Mouse (Mus musculus): ENCODE results near the gene Map4.

Map4 gene

DNA sequence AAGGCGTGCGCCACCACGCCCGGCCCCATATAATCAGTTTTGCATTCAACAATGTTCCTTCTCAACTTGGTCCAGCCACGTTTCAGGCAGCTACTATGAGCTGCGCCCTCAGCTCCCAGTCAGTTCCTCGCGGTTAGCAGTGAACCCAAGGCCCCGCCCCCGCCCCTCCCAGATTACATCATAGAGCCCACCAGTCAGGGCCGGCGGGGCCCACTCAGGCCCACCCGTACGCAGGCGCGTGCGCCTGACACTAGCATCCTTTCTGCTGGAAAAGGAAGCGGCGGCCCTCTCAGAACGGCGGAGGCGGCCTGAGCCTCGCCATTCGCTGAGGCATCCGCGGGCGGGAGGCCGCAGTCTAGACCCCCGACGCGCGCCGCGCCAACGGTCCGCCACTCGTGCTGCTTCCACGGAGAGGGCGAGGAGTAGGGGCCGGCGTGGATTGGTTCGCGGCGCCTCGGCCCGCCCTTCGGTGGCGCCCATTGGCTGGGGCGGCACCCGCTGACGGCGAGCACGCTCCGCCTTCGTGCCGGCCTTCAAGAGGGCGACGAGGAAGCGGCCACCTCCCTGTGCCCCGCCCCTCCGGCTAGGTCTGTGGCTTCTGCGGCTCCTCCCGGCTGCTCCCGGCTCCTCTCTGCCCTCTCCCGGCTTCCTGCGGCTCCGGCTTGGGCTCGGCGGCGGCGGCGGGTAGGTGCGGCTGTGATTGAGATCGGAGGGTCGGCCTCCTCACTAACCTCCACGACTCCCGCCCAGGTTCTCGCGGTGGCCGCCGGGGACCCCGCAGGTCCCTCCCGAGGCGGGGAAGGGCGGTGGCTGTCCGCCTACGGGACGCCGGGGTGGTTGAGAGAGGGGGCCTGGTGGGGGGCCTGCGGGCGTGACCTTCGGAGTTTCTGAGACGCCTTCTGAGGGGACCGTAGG lies at the start of gene Map4:
Gene Map4 (plus strand): TSS at position 204 of the 915 bp plus-strand sequence.
- in situ Hi-C loops (cut with MseI, MboI): no loop called here

DNA sequence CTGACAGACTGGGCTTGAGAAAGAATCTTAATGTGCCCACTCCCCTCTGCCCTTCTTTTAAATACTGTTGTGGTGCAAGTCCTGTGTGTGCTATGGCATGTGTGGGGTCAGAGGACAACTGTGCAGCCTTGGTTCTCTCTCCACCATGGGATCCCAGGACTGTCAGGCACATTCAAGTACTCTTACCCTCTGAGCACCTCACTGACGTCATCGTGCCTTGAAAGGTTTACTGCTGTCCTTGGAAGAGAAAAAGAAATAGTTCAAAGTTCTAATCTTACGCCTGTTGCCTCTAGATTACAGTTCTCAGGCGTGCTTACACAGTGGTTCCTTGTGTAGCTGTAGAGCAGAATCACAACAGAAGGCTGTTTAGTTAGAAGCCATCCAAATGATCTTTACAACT lies 45.0 kb upstream of the Map4 start:
- in situ Hi-C loops (cut with MseI, MboI): no loop called here

DNA sequence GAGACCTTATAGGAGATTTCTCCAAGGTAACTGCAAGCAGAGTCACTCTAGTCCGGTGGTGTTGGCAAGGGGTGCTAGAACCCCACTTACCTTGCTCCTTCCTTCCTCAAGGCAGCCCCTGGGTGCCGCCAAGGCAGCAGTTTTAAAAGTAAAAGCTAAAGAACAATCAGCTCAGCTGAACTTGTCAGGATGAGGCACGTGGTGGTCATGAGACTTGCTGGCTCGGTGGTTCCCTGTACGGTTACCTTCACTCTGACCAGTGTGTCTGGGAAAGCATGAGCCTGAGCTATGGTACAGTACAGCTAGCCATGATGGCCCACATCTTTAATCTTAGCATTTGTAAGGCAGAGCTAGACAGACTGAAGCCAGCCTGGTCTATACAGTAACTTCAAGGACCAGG lies 43.9 kb upstream of the Map4 start:
- in situ Hi-C loops (cut with MseI, MboI): no loop called here

DNA sequence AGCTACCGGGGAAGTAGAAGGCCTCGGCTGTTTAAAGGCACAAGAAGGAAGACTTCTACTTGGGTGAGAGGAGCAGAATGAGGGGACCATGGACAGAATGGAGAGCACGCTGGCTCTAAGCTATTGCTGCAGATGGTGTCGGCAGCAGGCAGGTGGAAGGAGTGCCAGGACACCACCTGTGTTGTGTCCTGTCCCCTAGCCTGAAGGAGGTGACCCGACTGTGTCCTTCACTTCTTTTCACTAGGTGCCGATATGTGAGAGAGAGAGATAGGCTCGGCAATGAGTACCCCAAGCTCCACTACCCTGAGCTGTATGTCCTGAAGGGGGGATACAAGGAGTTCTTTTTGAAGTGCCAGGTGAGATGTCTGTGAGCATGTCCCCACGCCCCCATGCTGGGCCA lies 39.8 kb upstream of the Map4 start:
- in situ Hi-C loops (cut with MseI, MboI): no loop called here

DNA sequence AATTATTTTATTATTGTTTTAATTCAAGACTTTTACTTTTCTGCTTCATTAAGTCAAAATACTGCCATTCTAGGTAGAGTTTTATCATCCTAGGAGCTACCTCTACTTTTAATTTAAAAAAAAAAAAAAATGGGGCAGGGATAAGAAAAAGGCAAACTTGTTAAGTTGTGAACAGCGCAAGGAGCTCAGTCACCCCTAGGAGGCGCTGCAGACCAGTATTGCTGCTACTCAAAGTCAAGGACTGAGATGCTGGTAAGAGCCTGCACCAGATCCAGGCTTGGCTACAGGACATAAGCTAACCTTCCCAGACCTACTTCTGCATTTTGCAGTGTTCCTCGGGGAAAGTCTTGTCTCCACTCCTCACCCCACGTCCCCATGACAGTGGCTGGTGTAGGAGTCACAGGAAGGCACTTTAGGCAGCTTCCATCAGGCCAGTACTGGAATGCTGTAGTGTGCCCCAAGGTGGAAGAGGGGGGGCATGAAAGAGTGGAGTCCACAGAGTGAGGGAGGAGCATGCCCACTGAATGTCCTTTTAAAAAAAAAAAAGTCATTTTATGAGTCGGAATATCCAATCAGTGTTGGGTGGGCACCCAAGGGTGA lies 38.5 kb upstream of the Map4 start:
- in situ Hi-C loops (cut with MseI, MboI): no loop called here

DNA sequence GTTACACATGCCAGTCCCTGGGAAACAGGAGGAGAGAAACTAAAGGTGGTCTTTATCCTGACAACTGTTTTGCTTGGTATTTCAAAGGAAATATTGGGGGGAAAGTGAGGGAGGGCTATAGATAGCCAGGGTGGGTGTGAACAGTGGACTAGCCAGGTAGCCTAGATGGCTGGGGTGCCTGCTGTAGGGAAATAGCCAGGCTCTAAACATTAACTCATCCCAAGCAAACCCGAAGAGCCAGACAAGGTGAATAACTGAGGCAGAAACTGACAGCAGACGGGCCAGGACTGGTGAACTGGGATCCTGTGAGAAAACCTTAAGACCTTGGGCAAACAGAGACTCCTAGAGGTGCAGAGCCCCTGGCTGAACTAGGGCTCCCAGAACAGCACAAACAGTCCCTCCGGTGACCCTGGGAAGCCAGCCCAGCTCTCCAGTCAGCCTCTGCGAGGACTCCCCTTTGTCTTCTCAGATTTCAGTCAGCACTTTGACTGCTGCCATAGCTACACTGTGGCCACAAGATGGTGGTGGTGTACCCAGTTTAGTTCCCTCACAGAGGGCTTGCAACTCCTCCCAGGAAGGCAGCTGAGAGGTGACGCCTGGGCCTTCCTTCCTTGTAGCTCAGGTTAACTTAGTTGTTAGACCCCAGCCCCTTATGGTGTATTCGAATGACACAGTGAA lies 36.7 kb upstream of the Map4 start:
- in situ Hi-C loops (cut with MseI, MboI): no loop called here

DNA sequence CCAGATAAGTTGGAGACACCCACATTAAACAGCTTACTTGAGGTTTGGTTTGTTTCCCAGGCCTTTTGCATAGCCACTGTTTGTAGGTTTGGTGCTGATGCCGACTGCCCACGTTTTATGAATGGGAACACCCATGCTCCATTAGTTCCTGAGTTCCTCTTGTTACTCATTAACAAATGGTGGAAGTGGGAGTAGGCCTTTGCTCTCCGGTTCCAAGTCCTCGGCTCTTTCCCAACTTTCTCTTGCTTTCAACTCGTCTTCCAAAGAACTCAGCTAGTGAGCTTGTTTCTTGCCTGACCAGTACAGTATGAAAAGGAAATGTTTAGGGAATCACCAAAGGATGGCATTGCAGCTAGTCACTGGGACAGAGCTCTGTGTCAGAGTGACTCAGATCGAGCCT lies 35.7 kb upstream of the Map4 start:
- in situ Hi-C loops (cut with MseI, MboI): no loop called here

DNA sequence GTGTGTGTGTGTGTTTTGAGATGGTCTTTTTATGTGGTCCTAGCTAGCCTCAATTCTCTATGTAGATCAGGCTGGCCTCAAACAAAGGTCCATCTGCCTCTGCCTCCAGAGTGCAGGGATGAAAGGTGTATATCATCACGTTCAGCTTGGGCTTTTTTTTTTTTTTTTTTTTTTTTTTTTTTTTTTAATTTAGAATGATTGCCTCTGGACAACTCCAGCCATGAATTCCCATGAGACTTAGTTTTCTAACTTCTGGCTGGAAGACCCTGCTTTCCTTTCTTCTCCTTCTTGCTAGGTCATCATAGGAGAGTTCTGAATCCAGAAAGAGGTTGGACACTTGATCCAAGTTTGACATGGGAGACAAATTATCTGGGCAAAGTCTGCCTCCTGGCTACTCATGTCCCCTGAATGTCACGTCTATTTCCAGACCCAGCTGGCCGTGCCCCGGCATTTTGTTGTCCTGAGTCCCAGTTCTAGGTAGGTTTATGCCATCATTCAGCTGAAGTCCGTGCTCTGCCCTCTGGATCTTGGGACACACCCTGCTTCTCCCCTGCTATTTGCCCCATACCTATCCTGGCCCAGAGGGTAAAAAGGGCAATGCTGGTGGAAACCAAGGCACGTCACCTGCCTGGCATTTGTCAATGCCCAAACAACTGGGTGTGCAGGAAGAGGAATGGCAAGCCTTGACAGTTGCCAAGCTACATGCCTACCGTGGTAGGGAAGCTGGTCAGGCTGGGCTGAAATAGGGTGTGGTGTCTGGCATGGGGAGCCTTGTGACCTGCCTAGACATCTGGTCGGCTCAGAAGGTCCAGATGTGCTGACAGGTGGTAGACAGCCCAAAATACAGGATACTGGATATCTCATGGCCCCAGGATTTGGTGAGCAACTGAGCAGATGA lies 34.8 kb upstream of the Map4 start:
- in situ Hi-C loops (cut with MseI, MboI): no loop called here

DNA sequence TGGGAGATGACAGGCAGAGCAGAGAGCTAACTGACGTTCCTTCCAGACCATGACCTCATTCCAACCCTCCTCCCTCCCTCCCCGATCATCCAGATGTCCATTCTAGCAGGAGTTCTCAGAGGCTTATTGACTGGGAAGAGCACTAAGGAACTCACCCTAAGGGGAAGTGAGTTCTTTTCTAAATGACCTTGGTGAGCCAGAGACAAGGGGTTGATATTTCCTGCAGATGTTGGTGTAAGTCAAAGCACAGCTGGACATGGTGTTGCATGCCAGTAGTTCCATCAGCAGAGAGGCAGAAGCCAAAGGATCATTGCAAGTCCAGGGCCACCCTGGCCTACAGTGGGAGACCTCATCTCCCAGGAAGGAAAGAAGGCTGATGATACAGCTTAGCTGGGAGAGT lies 33.2 kb upstream of the Map4 start:
- in situ Hi-C loops (cut with MseI, MboI): no loop called here

DNA sequence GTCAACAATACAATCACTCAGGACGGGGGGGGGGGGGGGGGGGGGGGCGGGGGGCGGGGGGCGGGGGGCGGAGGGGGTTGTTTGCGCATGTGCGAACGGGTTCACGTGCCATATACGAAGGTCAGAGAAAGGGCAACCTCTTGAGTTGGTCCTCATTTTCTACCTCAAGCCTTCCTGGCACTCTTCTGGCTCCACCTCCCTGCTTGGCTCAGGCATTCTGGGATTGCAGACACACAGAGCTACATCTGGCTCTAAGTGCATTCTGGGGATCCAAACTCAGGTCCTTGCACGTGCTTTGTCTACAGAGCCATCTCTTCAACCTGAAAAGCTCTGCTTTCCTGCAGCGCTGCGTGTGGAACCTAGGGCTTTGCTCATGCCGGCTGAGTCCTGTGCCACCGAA lies 31.9 kb upstream of the Map4 start:
- in situ Hi-C loops (cut with MseI, MboI): no loop called here

DNA sequence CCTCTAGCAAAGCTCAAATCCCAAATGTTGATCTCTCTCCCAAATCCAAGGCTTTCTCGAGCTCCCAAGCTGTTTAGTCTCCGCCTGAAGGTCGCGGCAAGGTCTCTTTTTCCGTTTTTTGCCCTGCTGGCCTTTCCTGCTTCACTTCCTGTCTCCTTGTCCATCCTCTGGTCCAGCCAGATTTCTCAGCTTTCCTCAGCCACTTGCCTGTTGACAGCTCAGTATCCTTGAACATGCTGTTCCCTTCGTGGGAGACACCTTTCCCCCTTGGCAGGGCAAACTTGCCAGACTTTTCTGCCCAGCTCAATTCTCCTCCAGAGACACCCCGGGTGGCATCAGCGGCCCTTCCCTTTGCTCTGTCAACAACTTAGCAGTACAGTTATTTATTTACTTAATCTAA lies 31.5 kb upstream of the Map4 start:
- in situ Hi-C loops (cut with MseI, MboI): no loop called here

DNA sequence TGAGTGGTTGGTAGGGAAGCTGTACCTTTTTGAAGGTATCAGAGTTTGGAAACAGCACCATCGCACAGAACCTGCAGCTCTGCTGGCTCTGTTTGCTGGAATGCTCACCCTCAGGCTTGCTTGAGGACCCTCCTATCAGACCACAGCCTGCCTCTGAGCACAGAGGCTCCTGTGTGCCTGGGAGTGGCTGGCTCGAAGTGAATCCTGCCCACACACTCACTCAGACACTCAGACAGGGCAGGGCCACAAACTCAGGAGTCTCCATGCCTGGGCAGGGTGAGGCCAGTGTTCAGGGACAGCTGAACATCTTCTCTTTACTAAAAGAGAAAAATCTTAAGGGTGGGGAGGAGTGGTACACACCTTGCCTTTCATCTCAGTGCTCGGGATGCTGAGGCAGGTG lies 30.7 kb upstream of the Map4 start:
- in situ Hi-C loops (cut with MseI, MboI): no loop called here

DNA sequence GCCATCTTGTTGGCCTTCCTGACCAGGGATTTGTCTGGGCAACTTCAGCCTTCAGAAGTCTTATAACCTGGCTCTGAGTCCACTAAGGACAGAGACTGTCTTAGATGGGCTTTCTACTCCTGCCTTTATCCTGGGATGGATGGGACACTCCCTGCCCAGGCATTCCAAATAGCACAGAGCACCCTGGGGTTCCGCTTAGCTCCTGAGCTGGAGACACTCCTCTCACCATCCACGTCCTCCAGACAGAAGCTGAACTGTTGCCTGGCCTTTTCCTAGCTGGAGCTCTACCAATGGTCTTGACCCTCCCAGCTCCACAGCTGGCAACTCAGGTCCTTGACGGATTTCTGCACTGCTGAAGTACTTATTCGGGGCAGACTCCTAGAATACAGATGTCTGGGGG lies 29.0 kb upstream of the Map4 start:
- in situ Hi-C loops (cut with MseI, MboI): no loop called here

DNA sequence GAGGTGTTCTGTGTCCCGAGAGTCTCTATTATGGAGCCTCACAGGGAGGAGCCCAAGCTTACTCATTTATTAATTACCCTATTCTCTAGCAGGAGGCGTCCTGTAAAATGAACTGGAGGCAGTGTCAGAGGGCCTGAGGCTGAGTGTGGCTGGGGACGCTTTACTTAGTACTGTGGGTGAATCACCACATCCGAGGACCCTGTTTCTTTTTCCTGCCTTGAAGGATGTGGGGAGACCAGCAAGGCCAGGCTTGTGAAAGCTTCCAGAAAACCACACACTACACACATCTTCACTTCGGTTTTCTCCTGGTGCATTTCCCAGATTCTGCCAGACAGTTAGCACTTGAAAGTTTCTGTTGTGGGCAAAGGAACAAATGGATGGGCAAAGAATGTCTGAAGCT lies 28.5 kb upstream of the Map4 start:
- in situ Hi-C loops (cut with MseI, MboI): no loop called here

DNA sequence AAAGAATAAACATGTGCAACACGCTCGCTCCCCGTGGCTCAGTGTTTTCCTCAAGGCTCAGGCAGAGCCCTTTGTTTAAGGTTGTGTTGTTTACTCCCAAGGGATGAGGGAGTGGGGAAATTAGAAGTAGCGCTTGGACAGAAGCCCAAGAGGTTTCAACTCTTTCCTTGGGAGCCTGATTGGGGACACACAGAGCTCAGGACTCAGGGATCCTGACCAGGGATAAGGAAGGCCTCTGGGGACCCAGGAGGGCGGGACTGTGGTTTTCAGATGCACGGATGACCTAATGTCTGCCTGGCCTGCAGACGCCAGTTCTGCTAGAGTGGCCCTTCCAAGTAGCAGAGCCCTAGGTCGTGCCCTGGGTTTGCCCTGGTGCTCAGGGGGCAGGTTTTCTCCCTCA lies 24.0 kb upstream of the Map4 start:
- in situ Hi-C loops (cut with MseI, MboI): no loop called here

DNA sequence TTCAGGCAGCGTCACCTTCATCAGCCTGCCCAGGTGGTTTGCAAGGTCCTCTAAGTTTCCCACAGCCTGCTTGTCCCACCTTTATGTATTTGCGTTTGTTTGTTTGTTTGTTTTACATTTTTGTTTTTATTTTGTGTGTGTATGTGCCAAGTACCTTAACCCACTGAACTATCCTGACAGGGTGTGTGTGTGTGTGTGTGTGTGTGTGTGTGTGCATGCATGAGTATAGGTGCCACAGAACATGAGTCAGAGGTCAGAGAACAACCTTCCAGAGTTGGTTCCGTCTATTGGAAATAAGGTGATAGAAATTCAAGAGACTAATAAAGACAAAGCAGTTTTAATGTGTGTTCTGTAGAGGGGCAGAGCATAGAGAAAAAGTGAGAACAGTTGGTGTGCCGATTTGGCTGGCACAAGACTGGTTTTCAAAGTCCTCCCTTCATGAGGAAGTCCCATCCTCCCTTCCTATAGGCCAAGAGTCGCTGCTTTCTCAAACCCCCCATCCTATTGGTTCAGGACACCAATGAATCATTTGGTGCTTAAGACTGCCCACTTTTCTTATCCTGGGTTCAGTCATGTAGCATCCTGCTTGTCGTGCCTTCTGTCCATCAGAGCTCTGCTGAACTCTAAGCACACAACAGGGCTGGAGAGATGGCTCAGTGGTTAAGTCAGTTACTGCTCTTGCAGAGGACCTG lies 23.3 kb upstream of the Map4 start:
- in situ Hi-C loops (cut with MseI, MboI): no loop called here

DNA sequence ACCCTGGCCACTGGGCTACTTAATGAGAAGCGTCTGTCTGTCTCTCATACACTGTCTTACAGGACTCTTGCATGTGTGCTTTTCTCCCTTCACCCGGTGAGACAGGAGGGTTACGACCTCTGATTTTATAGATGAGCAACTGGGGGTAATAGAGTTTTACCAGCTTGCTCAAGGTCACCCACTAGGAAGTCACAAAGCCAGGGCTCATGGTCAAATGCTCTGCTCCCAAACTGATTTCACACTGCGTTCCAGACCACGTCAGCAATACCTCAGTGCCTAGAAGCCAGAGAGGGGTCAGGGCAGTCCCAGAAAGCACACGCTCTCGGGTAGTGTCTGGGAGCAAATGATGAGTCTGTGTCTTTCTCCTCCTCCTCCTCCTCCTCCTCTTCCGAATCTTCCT lies 22.2 kb upstream of the Map4 start:
- in situ Hi-C loops (cut with MseI, MboI): no loop called here

DNA sequence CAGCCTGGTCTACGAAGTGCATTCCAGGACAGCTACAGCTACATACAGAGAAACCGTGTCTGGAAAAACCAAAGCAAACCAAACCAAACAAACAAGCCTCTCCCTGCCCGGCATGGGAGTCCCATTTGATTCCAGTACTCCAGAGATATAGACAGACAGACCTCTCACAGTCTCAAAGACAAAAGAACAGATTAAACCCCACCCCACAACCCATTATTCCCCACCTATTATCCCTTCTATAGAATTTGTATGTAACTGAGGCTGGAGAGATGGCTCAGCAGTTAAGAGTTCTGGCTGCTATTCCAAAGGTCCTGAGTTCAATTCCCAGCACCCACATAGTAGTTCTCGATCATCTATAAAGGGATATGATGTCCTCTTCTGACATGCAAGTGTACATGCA lies 21.3 kb upstream of the Map4 start:
- in situ Hi-C loops (cut with MseI, MboI): no loop called here

DNA sequence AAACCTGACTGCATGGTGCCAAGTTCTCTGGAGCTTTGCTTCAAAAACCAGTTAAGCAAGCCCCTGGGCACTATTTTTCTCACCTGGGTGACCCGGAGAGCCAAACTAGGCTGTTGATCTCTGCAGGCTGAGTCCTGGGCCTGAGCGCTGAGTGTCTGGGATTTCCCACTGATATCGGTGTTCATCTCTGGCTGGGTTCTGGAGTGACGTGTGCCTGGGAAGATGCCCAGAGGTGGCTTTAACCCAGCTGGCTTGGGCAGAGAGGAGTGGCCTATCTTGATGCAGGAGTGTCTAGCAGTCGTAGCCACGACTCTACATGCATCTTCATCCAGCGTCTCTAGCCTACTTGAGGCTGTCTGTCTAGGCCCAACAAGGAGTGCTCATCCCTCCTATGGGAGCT lies 19.5 kb upstream of the Map4 start:
- in situ Hi-C loops (cut with MseI, MboI): no loop called here

DNA sequence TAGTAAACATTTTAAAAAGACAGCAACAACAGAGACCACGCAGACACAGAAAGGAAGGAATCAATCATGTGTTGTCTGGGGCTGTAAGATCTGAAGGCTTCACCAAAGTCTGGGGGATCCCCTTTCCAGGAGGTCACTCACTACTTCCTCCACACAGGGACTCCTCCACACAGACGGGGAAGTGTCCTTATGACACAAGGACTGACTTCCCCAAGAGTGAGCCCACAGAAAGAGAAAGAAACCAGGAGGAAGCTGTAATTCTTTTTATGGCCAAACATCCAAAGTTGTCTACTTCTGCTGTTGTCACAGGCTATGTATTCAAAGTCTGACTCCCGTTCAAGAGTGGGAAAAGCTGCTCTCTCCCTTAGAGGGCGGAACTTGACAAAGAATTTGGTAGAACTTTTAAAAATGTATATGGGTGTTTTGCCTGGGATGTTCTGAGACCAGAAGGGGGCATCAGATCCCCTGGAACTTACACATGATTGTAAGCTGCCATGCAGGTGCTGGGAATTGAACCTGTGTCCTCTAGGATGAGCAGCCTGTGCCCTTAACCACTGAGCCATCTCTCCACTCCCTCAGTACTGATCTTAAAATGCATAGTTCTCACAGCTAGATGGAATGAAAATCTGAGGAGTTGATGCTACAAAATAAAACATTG lies 16.9 kb upstream of the Map4 start:
- in situ Hi-C loops (cut with MseI, MboI): no loop called here

DNA sequence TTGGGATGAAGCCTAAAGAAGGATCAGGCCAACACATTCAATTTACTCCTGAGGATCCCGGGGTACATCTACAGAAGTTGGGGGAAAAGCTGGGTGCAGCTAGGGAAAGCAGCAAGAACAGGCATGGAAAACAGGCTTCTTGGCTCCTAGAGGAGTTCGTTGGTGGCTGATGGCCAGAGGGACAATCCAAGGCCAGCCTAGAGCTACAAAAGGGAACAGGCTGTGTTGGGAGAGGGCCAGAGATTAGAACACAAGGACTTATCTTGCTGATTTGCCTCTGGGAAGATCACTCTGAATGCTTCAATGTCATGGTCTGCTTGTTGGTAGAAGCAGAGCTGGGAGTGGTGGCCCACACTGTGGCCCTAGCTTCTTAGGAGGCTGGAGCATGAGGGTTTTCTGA lies 13.3 kb upstream of the Map4 start:
- in situ Hi-C loops (cut with MseI, MboI): no loop called here

Measured in mouse trophoblast stem cell (cell line).